Mouse (Mus musculus) cerebellum, adult 11 months (tissue): ENCODE results near the gene Gm20388.

Experiments
- DNase-seq: peaks from one replicate; pipeline ENCODE4 v3.0.0; 2022

The Gm20388 gene

GRCm38 (mm10) chr8:121717982-121718425 is 1807.4 kb downstream of the Gm20388 start:
- peak; percentile 95 for DNase-seq

- DNase-seq: no peak
Measured at GRCm38 (mm10) chr8:121718925-121719324, 1808.3 kb downstream of the Gm20388 start.

- DNase-seq: peak; percentile 61
Measured at GRCm38 (mm10) chr8:121721072-121721471, 1810.4 kb downstream of the Gm20388 start.

- DNase-seq: no peak
Measured at GRCm38 (mm10) chr8:121723846-121724245, 1813.2 kb downstream of the Gm20388 start.

- no peak for DNase-seq
Measured at GRCm38 (mm10) chr8:121727164-121727563, 1816.5 kb downstream of the Gm20388 start.

- DNase-seq: no peak
Measured at GRCm38 (mm10) chr8:121729323-121729722, 1818.7 kb downstream of the Gm20388 start, which contains the start of gene Jph3. TSS of gene Jph3 (plus strand) at chr8:121729623.

GRCm38 (mm10) chr8:121729754-121730153 is 1819.1 kb downstream of the Gm20388 start:
- no peak for DNase-seq

GRCm38 (mm10) chr8:121730170-121730569 is 1819.5 kb downstream of the Gm20388 start:
- no peak for DNase-seq

- DNase-seq: peak; percentile 63
Measured at GRCm38 (mm10) chr8:121730646-121731045, 1820.0 kb downstream of the Gm20388 start.

GRCm38 (mm10) chr8:121731060-121731459 is 1820.4 kb downstream of the Gm20388 start:
- DNase-seq: peak; percentile 55

GRCm38 (mm10) chr8:121731471-121732333 is 1821.1 kb downstream of the Gm20388 start:
- peak; percentile 80 for DNase-seq

- peak; percentile 60 for DNase-seq
Measured at GRCm38 (mm10) chr8:121732334-121732665, 1821.7 kb downstream of the Gm20388 start.

- DNase-seq: no peak
Measured at GRCm38 (mm10) chr8:121734262-121734661, 1823.6 kb downstream of the Gm20388 start.

GRCm38 (mm10) chr8:121736236-121736635 is 1825.6 kb downstream of the Gm20388 start:
- no peak for DNase-seq

- DNase-seq: no peak
Measured at GRCm38 (mm10) chr8:121740721-121741120, 1830.1 kb downstream of the Gm20388 start.

GRCm38 (mm10) chr8:121749501-121749900 is 1838.9 kb downstream of the Gm20388 start:
- DNase-seq: peak; percentile 83

- DNase-seq: no peak
Measured at GRCm38 (mm10) chr8:121750512-121750911, 1839.9 kb downstream of the Gm20388 start.

GRCm38 (mm10) chr8:121751407-121751806 is 1840.8 kb downstream of the Gm20388 start:
- DNase-seq: peak; percentile 61

- DNase-seq: no peak
Measured at GRCm38 (mm10) chr8:121758470-121758869, 1847.8 kb downstream of the Gm20388 start.

GRCm38 (mm10) chr8:121760484-121760883 is 1849.8 kb downstream of the Gm20388 start:
- peak; percentile 57 for DNase-seq

- no peak for DNase-seq
Measured at GRCm38 (mm10) chr8:121761480-121761879, 1850.8 kb downstream of the Gm20388 start.

GRCm38 (mm10) chr8:121762999-121763699 is 1852.5 kb downstream of the Gm20388 start:
- no peak for DNase-seq

- no peak for DNase-seq
Measured at GRCm38 (mm10) chr8:121763700-121764013, 1853.0 kb downstream of the Gm20388 start.

GRCm38 (mm10) chr8:121765594-121766138 is 1855.0 kb downstream of the Gm20388 start:
- DNase-seq: no peak
